Mouse (Mus musculus) cerebellum, adult 18-20 months (tissue): ENCODE data around the gene Ifi35.
A peak's percentile ranks its signal among the peaks of the same experiment; 100 is the strongest.
"Not testable (repeated sequence)": the region's sequence is repeated elsewhere in the genome, so short reads cannot be mapped to it uniquely, and the experiment has no call there.

ENCODE experiments used
- DNase-seq, 2 experiments: peaks; one replicate each; pipeline ENCODE4 v3.0.0; 2021

Gene Ifi35

DNA sequence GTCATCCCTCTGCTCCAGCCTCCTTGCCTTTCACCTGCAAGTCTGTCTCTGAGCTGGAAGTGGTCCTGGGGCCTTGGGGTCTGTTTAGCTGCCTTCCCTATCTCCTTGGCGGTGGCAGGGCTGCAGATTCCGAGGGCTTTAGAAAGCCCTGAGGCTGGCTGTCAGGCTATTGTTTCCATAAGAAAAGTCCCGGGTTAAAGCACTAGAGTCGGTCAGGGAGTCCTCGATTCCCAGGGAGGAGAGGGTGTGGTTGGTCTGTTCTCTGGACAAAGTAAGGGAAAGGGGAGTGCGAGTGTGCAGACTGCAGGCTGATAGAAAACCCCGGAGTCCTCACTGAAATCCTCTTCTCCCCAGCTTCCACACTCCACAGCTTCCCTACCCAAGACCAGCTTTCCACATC is 22.0 kb downstream of the Ifi35 start:
- no peak for DNase-seq

DNA sequence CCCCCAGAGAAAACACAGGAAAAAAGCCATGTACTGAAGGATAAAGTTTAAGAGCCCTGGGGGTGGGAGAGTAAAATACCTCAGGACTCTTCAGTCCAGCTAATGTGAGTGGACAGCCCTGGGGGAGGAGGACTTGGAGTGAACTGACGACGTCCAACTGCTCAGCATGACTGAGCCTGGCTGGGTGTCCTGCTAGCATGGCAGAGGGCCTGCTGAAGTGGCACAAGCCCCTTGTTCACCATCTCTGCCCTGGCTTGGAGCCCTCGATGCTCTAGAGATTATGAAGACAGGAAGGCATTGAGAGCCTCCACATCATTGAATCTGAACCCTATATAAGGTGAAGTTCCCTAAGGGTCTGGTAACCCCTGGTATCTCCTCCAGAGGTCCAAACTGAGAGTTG is 23.7 kb downstream of the Ifi35 start:
- DNase-seq: no peak

GRCm38 (mm10) chr11:101472336-101472735 is 24.1 kb downstream of the Ifi35 start:
- DNase-seq: peak; percentile 25 to 32

DNA sequence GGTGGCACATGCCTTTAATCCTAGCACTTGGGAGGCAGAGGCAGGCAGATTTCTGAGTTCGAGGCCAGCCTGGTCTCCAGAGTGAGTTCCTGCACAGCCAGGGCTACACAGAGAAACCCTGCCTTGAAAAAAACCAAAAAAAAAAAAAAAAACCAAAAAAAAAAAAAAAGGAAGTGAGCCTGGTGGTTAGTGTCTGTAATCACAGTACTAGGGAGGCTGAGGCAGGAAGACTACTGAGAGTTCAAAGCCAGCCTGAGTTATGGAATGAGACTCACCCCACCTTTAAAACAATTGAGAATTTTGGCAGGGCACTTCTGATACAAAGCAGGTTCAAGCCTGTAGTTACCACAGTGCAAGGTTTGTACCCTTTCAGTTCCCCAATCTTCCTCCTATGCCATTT is 25.5 kb downstream of the Ifi35 start:
- DNase-seq: not testable (repeated sequence)

DNA sequence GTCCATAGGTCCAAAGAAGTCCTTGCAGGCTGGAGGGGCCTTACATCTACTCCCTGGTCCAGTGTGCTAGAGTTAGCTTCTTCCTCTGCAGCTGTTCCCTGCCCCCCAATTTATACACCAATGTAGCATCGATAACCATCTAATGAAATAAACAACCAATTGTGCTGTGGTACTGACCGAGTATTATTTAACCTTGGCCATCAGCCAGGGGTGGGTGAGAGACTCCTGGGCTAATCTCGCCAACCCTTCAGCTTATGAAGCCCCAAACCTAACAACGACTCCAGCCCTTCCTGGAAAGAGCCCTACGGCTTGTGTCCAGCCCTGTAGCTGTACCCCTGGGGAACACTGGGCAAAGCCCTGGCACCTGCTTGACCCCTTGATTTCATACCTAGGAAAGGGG is 26.1 kb downstream of the Ifi35 start:
- DNase-seq: no peak

DNA sequence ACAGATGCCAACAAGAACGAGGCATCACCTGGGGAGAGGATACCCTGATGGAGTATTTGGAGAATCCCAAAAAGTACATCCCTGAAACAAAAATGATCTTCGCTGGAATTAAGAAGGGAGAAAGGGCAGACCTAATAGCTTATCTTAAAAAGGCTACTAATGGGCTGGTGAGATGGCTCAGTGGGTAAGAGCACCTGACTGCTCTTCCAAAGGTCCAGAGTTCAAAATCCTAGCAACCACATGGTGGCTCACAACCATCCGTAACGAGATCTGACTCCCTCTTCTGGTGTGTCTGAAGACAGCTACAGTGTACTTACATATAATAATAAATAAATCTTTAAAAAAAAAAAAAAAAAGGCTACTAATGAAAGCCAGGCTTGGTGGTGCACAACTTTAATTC is 28.2 kb downstream of the Ifi35 start:
- not testable (repeated sequence) for DNase-seq

GRCm38 (mm10) chr11:101477194-101477551 is 29.0 kb downstream of the Ifi35 start:
- no peak for DNase-seq

DNA sequence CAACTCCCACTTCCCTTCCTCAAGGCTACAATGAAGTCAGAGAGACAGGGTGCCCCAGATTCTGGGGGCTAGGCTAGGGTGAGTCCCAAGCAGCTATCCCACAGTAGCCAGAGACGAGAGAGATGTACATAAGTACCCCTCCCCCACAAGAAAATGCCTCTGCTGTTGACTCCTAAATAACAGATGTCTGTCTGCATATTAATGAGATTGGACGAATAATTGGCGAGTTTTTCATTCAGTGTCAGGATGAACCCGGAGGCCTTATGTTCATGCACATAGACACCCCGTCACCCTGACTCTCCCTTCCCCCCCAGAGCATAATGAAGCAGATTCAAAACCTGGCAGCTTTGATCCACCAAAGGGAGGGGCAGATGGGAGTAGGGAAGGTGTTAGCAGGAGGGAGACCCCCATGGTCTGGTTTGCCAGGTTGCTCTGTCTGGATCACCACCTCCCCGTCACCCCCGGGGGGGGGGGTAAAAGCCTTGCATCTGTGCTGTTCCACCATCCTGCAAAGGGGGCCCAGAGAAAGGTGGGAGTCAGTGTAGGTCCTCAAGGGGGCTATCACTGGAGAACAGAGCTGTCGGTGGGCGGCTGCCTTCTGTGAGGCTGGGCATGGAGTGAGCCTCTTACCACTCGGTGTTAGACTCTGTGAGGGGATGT is 29.5 kb downstream of the Ifi35 start:
- no peak for DNase-seq

GRCm38 (mm10) chr11:101479171-101479635 is 31.0 kb downstream of the Ifi35 start:
- no peak for DNase-seq

DNA sequence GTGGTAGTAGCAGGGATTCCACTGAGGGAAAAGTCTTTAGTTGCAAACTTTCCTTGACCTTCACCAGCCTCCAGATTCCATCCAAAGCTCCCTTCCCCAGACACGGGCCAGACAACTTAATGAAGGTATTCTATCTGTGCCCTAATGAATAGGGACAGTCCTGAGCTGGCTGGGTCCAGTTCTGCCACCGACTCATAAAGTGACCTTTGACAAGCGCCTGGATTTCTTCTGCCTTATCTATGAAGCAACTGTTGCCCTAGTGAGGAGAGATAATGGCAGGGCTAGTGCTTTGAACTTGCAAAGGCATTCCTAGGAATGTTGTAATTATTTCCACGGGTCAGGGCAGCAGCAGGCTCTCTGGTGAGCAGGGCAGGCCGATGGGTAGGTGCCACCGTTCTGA is 32.7 kb downstream of the Ifi35 start:
- DNase-seq: no peak

DNA sequence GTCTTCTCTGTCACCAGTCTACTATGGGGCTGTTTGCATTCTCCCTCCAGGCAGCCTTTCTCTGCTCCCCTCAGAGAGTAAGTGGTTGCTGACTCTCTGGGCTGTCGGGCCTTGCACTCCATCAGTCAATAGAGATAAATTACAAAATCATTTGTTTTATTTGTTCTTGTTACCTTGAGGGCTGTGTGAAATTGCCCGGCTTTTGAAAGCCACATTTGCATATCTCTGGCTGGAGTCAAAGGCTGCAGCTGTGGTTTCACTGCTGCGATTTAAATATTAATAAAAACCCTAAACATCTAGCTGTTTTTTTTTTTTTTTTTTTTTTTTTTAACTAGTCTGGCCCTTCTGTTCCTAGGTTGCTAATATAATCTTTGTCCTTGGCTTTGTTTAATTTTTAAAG is 35.6 kb downstream of the Ifi35 start:
- no peak for DNase-seq

DNA sequence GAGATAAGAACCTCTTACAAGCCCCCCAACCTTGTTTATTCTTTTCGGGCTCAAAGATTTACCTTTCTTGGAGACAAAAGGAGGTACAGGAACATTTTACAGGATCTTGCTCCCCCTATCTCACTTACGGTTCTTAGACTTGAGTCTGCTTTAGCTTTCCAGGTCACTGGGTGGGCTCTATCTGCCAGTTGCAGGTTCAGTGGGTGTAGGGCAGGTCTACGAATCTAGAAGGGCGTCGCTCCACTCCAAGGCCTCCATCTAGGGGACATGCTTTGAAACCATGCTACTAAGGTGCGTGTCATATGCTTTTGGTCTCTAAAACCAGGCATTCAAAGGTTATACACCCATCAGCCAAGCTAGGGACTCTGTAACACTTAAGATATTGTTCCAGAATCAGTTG is 36.0 kb downstream of the Ifi35 start:
- DNase-seq: no peak

- no peak for DNase-seq
Observed at GRCm38 (mm10) chr11:101484814-101485213, 36.6 kb downstream of the Ifi35 start.

DNA sequence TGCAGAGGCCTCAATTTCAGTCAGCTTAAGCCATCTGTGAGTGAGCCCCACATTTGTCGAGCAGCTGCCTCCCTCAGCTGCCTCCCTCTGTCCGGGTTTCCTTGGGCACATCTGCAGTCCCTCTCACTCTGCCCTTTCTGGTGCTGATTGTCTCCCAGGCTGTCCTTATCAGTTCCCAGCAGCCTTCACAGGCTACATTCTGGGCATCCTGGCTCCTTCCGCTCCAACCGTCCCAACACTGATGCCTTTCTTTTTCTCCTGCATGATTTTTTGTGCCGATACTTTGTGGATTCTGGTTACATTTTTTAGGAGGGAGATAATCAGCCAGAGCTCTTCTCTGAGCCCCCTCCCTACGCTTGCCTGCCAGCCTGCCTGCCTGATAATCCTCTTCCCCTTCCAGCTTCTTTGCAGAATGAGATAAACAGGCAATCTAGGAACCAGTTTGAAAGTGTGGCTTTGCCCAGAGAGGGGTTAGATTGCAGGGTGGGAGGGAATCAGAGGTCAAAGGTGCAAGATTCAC is 37.4 kb downstream of the Ifi35 start:
- no peak for DNase-seq

GRCm38 (mm10) chr11:101486126-101486525 is 37.9 kb downstream of the Ifi35 start:
- DNase-seq: no peak

- no peak for DNase-seq
Observed at GRCm38 (mm10) chr11:101506269-101506780, 58.1 kb downstream of the Ifi35 start.

- DNase-seq: no peak
Observed at GRCm38 (mm10) chr11:101507090-101507489, 58.9 kb downstream of the Ifi35 start.
